Mouse (Mus musculus): ENCODE data around the gene Klhl41. TPM values are rescaled to one million over a fixed set of nuclear protein-coding genes. Genes with fewer than 3 reads are reported as not detected.
A peak's percentile ranks its signal among the peaks of the same experiment; 100 is the strongest.
"Not testable (repeated sequence)": the region's sequence is repeated elsewhere in the genome, so short reads cannot be mapped to it uniquely, and the experiment has no call there.

The Klhl41 gene
- polyA plus RNA-seq, 1 experiment from 2014 or later: 0.29 TPM

GRCm38 (mm10) chr2:69659326-69659725 lies 10.6 kb upstream of the Klhl41 start:
- 0 out of 2 replicates have a peak, but pooled peaks cover 4% of the 10 kb centered on the region for H3K4me1 ChIP-seq (replicated peaks)
- H3K27ac ChIP-seq: no peak overlapping the region
- H3K9me3 ChIP-seq: no peaks in the 10 kb centered on the region
- 97% methylated on average over 4 of the region's 4 CpGs for WGBS
- no peak overlapping the region for H3K4me3 ChIP-seq
- DNase-seq (ENCODE audit: low spot score): no peak
- no peaks in the 10 kb centered on the region for H3K27me3 ChIP-seq (ENCODE audit: insufficient read depth, poor library complexity, severe bottlenecking)
- H3K36me3 ChIP-seq: peaks cover 85% of the 10 kb centered on the region

- H3K36me3 ChIP-seq: peaks cover 59% of the 10 kb centered on the region
- H3K27me3 ChIP-seq (ENCODE audit: insufficient read depth, poor library complexity, severe bottlenecking): no peaks in the 10 kb centered on the region
- no peak overlapping the region for H3K4me3 ChIP-seq
- H3K27ac ChIP-seq: no peak overlapping the region
- WGBS: 83% methylated on average over 13 of the region's 13 CpGs
- no peak for DNase-seq (ENCODE audit: low spot score)
- H3K9me3 ChIP-seq: no peaks in the 10 kb centered on the region
- 0 out of 2 replicates have a peak, but pooled peaks cover 4% of the 10 kb centered on the region for H3K4me1 ChIP-seq (replicated peaks)
Observed at GRCm38 (mm10) chr2:69663827-69664476, 6.0 kb upstream of the Klhl41 start.

GRCm38 (mm10) chr2:69667656-69668055 lies 2.3 kb upstream of the Klhl41 start:
- Histone ChIP-seq H3K4me3 (no peak overlapping the region), H3K27ac (no peak overlapping the region), H3K36me3 (peaks cover 40% of the 10 kb centered on the region), H3K4me1 (replicated peaks) (peaks cover 9% of the 10 kb centered on the region; the same call in 1 of the 2 replicates), H3K27me3 (ENCODE audit: insufficient read depth, poor library complexity, severe bottlenecking) (no peaks in the 10 kb centered on the region), H3K9me3 (no peaks in the 10 kb centered on the region)
- WGBS: 92% methylated on average over 4 of the region's 4 CpGs
- DNase-seq (ENCODE audit: low spot score): no peak

- Histone ChIP-seq H3K4me3 (no peak overlapping the region), H3K4me1 (replicated peaks) (peaks cover 9% of the 10 kb centered on the region; the same call in 1 of the 2 replicates), H3K27me3 (ENCODE audit: insufficient read depth, poor library complexity, severe bottlenecking) (no peaks in the 10 kb centered on the region), H3K9me3 (no peaks in the 10 kb centered on the region), H3K36me3 (peaks cover 33% of the 10 kb centered on the region), H3K27ac (no peak overlapping the region)
- no peak for DNase-seq (ENCODE audit: low spot score)
- WGBS: 85% methylated on average over 6 of the region's 6 CpGs
Observed at GRCm38 (mm10) chr2:69668414-69668813, 1.5 kb upstream of the Klhl41 start.

GRCm38 (mm10) chr2:69673723-69674122 lies 3.8 kb downstream of the Klhl41 start:
- Histone ChIP-seq H3K27me3 (ENCODE audit: insufficient read depth, poor library complexity, severe bottlenecking) (no peaks in the 10 kb centered on the region), H3K36me3 (0 out of 2 replicates have a peak, but pooled peaks cover 7% of the 10 kb centered on the region), H3K4me1 (replicated peaks) (peaks cover 5% of the 10 kb centered on the region; the same call in 1 of the 2 replicates), H3K27ac (no peak overlapping the region), H3K9me3 (no peaks in the 10 kb centered on the region), H3K4me3 (no peak overlapping the region)
- WGBS: 78% methylated on average over 5 of the region's 5 CpGs
- DNase-seq (ENCODE audit: low spot score): no peak

GRCm38 (mm10) chr2:69675266-69675665 lies 5.3 kb downstream of the Klhl41 start:
- Histone ChIP-seq H3K36me3 (peaks cover 12% of the 10 kb centered on the region), H3K4me1 (replicated peaks) (peaks cover 5% of the 10 kb centered on the region; the same call in 1 of the 2 replicates), H3K4me3 (no peak overlapping the region), H3K27me3 (ENCODE audit: insufficient read depth, poor library complexity, severe bottlenecking) (no peaks in the 10 kb centered on the region), H3K27ac (no peak overlapping the region), H3K9me3 (no peaks in the 10 kb centered on the region)
- WGBS: 83% methylated on average over 9 of the region's 9 CpGs
- DNase-seq (ENCODE audit: low spot score): no peak

- DNase-seq (ENCODE audit: low spot score): no peak
- no peak overlapping the region for H3K4me3 ChIP-seq
- peaks cover 5% of the 10 kb centered on the region; the same call in 1 of the 2 replicates for H3K4me1 ChIP-seq (replicated peaks)
- WGBS: 58% methylated on average over 2 of the region's 2 CpGs
- no peaks in the 10 kb centered on the region for H3K27me3 ChIP-seq (ENCODE audit: insufficient read depth, poor library complexity, severe bottlenecking)
- no peaks in the 10 kb centered on the region for H3K9me3 ChIP-seq
- H3K27ac ChIP-seq: no peak overlapping the region
- peaks cover 9% of the 10 kb centered on the region for H3K36me3 ChIP-seq
Observed at GRCm38 (mm10) chr2:69676713-69677112, 6.8 kb downstream of the Klhl41 start.

GRCm38 (mm10) chr2:69677215-69677614 lies 7.3 kb downstream of the Klhl41 start:
- not testable (repeated sequence) for DNase-seq (ENCODE audit: low spot score); H3K36me3 ChIP-seq; H3K27me3 ChIP-seq (ENCODE audit: insufficient read depth, poor library complexity, severe bottlenecking); H3K27ac ChIP-seq; H3K4me3 ChIP-seq; H3K9me3 ChIP-seq; H3K4me1 ChIP-seq (replicated peaks)
- 92% methylated on average over 2 of the region's 2 CpGs for WGBS

GRCm38 (mm10) chr2:69679990-69680389 lies 10.1 kb downstream of the Klhl41 start:
- 70% methylated on average over 6 of the region's 6 CpGs for WGBS
- Histone ChIP-seq H3K4me3 (no peak overlapping the region), H3K36me3 (peaks cover 9% of the 10 kb centered on the region), H3K4me1 (replicated peaks) (peaks cover 17% of the 10 kb centered on the region), H3K27me3 (ENCODE audit: insufficient read depth, poor library complexity, severe bottlenecking) (no peaks in the 10 kb centered on the region), H3K27ac (no peak overlapping the region), H3K9me3 (no peaks in the 10 kb centered on the region)
- no peak for DNase-seq (ENCODE audit: low spot score)

GRCm38 (mm10) chr2:69681931-69682330 lies 12.0 kb downstream of the Klhl41 start:
- peaks cover 27% of the 10 kb centered on the region for H3K36me3 ChIP-seq
- no peak for DNase-seq (ENCODE audit: low spot score)
- H3K9me3 ChIP-seq: no peaks in the 10 kb centered on the region
- peaks cover 17% of the 10 kb centered on the region for H3K4me1 ChIP-seq (replicated peaks)
- H3K27ac ChIP-seq: peak overlapping the region; percentile 66; the same call in 1 of the 2 replicates
- H3K27me3 ChIP-seq (ENCODE audit: insufficient read depth, poor library complexity, severe bottlenecking): no peaks in the 10 kb centered on the region
- 91% methylated on average over 4 of the region's 4 CpGs for WGBS
- no peak overlapping the region for H3K4me3 ChIP-seq

- Histone ChIP-seq H3K4me1 (replicated peaks) (peaks cover 17% of the 10 kb centered on the region), H3K4me3 (no peak overlapping the region), H3K36me3 (peaks cover 40% of the 10 kb centered on the region), H3K9me3 (no peaks in the 10 kb centered on the region), H3K27me3 (ENCODE audit: insufficient read depth, poor library complexity, severe bottlenecking) (no peaks in the 10 kb centered on the region), H3K27ac (peak overlapping the region; percentile 66)
- 38% methylated on average over 13 of the region's 13 CpGs for WGBS
- peak; percentile 35 for DNase-seq (ENCODE audit: low spot score)
Observed at GRCm38 (mm10) chr2:69683036-69683805, 13.3 kb downstream of the Klhl41 start.

- no peak for DNase-seq (ENCODE audit: low spot score)
- peaks cover 17% of the 10 kb centered on the region for H3K4me1 ChIP-seq (replicated peaks)
- WGBS: 95% methylated on average over 3 of the region's 3 CpGs
- H3K36me3 ChIP-seq: peaks cover 47% of the 10 kb centered on the region
- no peaks in the 10 kb centered on the region for H3K9me3 ChIP-seq
- no peaks in the 10 kb centered on the region for H3K27me3 ChIP-seq (ENCODE audit: insufficient read depth, poor library complexity, severe bottlenecking)
- H3K27ac ChIP-seq: no peak overlapping the region
- H3K4me3 ChIP-seq: no peak overlapping the region
Observed at GRCm38 (mm10) chr2:69684488-69684887, 14.6 kb downstream of the Klhl41 start.

- no peak overlapping the region for H3K4me3 ChIP-seq
- H3K27ac ChIP-seq: no peak overlapping the region
- no peaks in the 10 kb centered on the region for H3K4me1 ChIP-seq (replicated peaks)
- H3K36me3 ChIP-seq: peaks cover 93% of the 10 kb centered on the region
- H3K9me3 ChIP-seq: 0 out of 2 replicates have a peak, but pooled peaks cover 2% of the 10 kb centered on the region
- no peaks in the 10 kb centered on the region for H3K27me3 ChIP-seq (ENCODE audit: insufficient read depth, poor library complexity, severe bottlenecking)
- no peak for DNase-seq (ENCODE audit: low spot score)
- WGBS: 95% methylated on average over 3 of the region's 3 CpGs
Observed at GRCm38 (mm10) chr2:69690214-69690613, 20.3 kb downstream of the Klhl41 start.
